Mouse (Mus musculus) forebrain, embryonic 15.5 days (tissue): ENCODE results near the gene Tlx1. TPM values are rescaled to one million over a fixed set of nuclear protein-coding genes. Genes with fewer than 3 reads are reported as not detected.

ENCODE experiments used
- ATAC-seq: fragments of 200-750 bp; cut with Nextera tagmentation; replicated peaks from 2 replicates; pipeline ENCODE4 v1.8.0; 2017; ENCODE audit warnings: mild to moderate bottlenecking, moderate TSS enrichment, moderate library complexity
- H3K27ac ChIP-seq: fragments of 300-500 bp; sonication (generic); replicated peaks from 2 replicates; pipeline ENCODE4 v1.5.1; 2015; ENCODE audit warnings: mild to moderate bottlenecking, inconsistent platforms
- H3K27me3 ChIP-seq: fragments of 300-500 bp; sonication (generic); 2 replicates; pipeline ENCODE4 v1.6.1; 2015; ENCODE audit warnings: inconsistent platforms
- H3K36me3 ChIP-seq: fragments of 300-500 bp; sonication (generic); 2 replicates; pipeline ENCODE4 v1.6.1; 2015; ENCODE audit warnings: mild to moderate bottlenecking, inconsistent platforms
- H3K4me1 ChIP-seq: fragments of 300-500 bp; sonication (generic); 2 replicates; pipeline ENCODE4 v1.6.1; 2015; ENCODE audit warnings: inconsistent platforms
- H3K4me2 ChIP-seq: fragments of 300-500 bp; sonication (generic); replicated peaks from 2 replicates; pipeline ENCODE4 v1.6.1; 2015; ENCODE audit warnings: mild to moderate bottlenecking, inconsistent platforms
- H3K4me3 ChIP-seq: fragments of 300-500 bp; sonication (generic); 2 replicates; pipeline ENCODE4 v1.5.1; 2015; ENCODE audit warnings: mild to moderate bottlenecking, inconsistent platforms
- H3K9ac ChIP-seq: fragments of 300-500 bp; sonication (generic); replicated peaks from 2 replicates; pipeline ENCODE4 v1.6.1; 2015; ENCODE audit warnings: mild to moderate bottlenecking, inconsistent platforms
- H3K9me3 ChIP-seq: fragments of 300-500 bp; sonication (generic); 2 replicates; pipeline ENCODE4 v1.6.1; 2016; ENCODE audit warnings: inconsistent platforms
- WGBS: fragments of 180-500 bp; shearing (Covaris S2); methylation state at CpG from one replicate; pipeline ENCODE4 v1.1.7; 2015; ENCODE audit warnings: mixed read lengths; 5-methylcytosine and 5-hydroxymethylcytosine counted together
- polyA plus RNA-seq: library from polyadenylated mRNA; unstranded; fragments of >200 nt; fragmentation: Nextera tagmentation; extraction: Ambion mirVana; gene quantifications from 2 replicates; pipeline ENCODE4 v1.2.1, GENCODE M21; 2015

Tlx1 gene
- polyA plus RNA-seq, 1 experiment from 2014 or later = not detected

GRCm38 (mm10) chr19:45160523-45160922 is 10.0 kb downstream of the Tlx1 start:
- Histone ChIP-seq H3K4me2 (no peak overlapping the region), H3K27ac (no peak overlapping the region), H3K36me3 (no peaks in the 10 kb centered on the region), H3K9ac (no peak overlapping the region), H3K4me3 (no peak overlapping the region), H3K9me3 (no peaks in the 10 kb centered on the region), H3K4me1 (no peaks in the 10 kb centered on the region), H3K27me3 (peaks cover 100% of the 10 kb centered on the region)
- 0% methylated on average over 5 of the region's 5 CpGs for whole genome bisulfite sequencing
- ATAC-seq = no peak

- H3K4me2 ChIP-seq = no peak overlapping the region
- no peaks in the 10 kb centered on the region for H3K4me1 ChIP-seq
- H3K9ac ChIP-seq = no peak overlapping the region
- WGBS = under 1% methylated on average over 12 of the region's 12 CpGs
- no peaks in the 10 kb centered on the region for H3K36me3 ChIP-seq
- no peak for ATAC-seq
- peaks cover 97% of the 10 kb centered on the region for H3K27me3 ChIP-seq
- H3K4me3 ChIP-seq = no peak overlapping the region
- H3K27ac ChIP-seq = no peak overlapping the region
- no peaks in the 10 kb centered on the region for H3K9me3 ChIP-seq
Measured at GRCm38 (mm10) chr19:45161093-45161492, 10.6 kb downstream of the Tlx1 start.

- H3K4me3 ChIP-seq = no peak overlapping the region
- H3K4me2 ChIP-seq = no peak overlapping the region
- H3K27ac ChIP-seq = no peak overlapping the region
- H3K4me1 ChIP-seq = no peaks in the 10 kb centered on the region
- H3K9me3 ChIP-seq = no peaks in the 10 kb centered on the region
- no peak for ATAC-seq
- 56% methylated on average over 7 of the region's 7 CpGs for WGBS
- H3K27me3 ChIP-seq = peaks cover 91% of the 10 kb centered on the region
- no peak overlapping the region for H3K9ac ChIP-seq
- H3K36me3 ChIP-seq = no peaks in the 10 kb centered on the region
Measured at GRCm38 (mm10) chr19:45162181-45162580, 11.7 kb downstream of the Tlx1 start.

- H3K4me1 ChIP-seq = no peaks in the 10 kb centered on the region
- WGBS = 3% methylated on average over 12 of the region's 12 CpGs
- no peak for ATAC-seq
- H3K9ac ChIP-seq = no peak overlapping the region
- no peaks in the 10 kb centered on the region for H3K36me3 ChIP-seq
- no peak overlapping the region for H3K27ac ChIP-seq
- no peaks in the 10 kb centered on the region for H3K9me3 ChIP-seq
- no peak overlapping the region for H3K4me3 ChIP-seq
- H3K4me2 ChIP-seq = no peak overlapping the region
- H3K27me3 ChIP-seq = peaks cover 91% of the 10 kb centered on the region
Measured at GRCm38 (mm10) chr19:45162871-45163270, 12.4 kb downstream of the Tlx1 start.

GRCm38 (mm10) chr19:45170451-45170850 is 20.0 kb downstream of the Tlx1 start:
- no peak for ATAC-seq
- no peaks in the 10 kb centered on the region for H3K4me1 ChIP-seq
- peaks cover 40% of the 10 kb centered on the region for H3K27me3 ChIP-seq
- WGBS = 78% methylated on average over 7 of the region's 7 CpGs
- H3K4me2 ChIP-seq = no peak overlapping the region
- H3K36me3 ChIP-seq = no peaks in the 10 kb centered on the region
- no peak overlapping the region for H3K9ac ChIP-seq
- no peak overlapping the region for H3K27ac ChIP-seq
- no peak overlapping the region for H3K4me3 ChIP-seq
- H3K9me3 ChIP-seq = no peaks in the 10 kb centered on the region

- Histone ChIP-seq H3K27ac (no peak overlapping the region), H3K4me3 (no peak overlapping the region), H3K4me2 (no peak overlapping the region), H3K36me3 (no peaks in the 10 kb centered on the region), H3K9ac (no peak overlapping the region), H3K4me1 (peaks cover 5% of the 10 kb centered on the region; the same call in 1 of the 2 replicates), H3K27me3 (peaks cover 20% of the 10 kb centered on the region), H3K9me3 (no peaks in the 10 kb centered on the region)
- no peak for ATAC-seq
- 61% methylated on average over 7 of the region's 7 CpGs for WGBS
Measured at GRCm38 (mm10) chr19:45174803-45175202, 24.3 kb downstream of the Tlx1 start.

- peaks cover 14% of the 10 kb centered on the region for H3K27me3 ChIP-seq
Measured at GRCm38 (mm10) chr19:45176269-45176668, 25.8 kb downstream of the Tlx1 start.

GRCm38 (mm10) chr19:45177004-45177737 is 26.7 kb downstream of the Tlx1 start:
- H3K27ac ChIP-seq = no peak overlapping the region
- H3K9me3 ChIP-seq = no peaks in the 10 kb centered on the region
- 19% methylated on average over 26 of the region's 26 CpGs for WGBS
- H3K27me3 ChIP-seq = peaks cover 14% of the 10 kb centered on the region
- no peaks in the 10 kb centered on the region for H3K36me3 ChIP-seq
- ATAC-seq = peak; percentile 73; the same call in 1 of the 2 replicates
- no peak overlapping the region for H3K9ac ChIP-seq
- H3K4me3 ChIP-seq = peak overlapping the region; percentile 6; the same call in 1 of the 2 replicates
- H3K4me2 ChIP-seq = peak overlapping the region; percentile 28; the same call in 1 of the 2 replicates
- H3K4me1 ChIP-seq = peaks cover 5% of the 10 kb centered on the region; the same call in 1 of the 2 replicates

More at GRCm38 (mm10) chr19:45176269-45176668, 25.8 kb downstream of the Tlx1 start:
- Histone ChIP-seq H3K4me3 (no peak overlapping the region), H3K9ac (no peak overlapping the region), H3K4me2 (no peak overlapping the region), H3K4me1 (peaks cover 5% of the 10 kb centered on the region; the same call in 1 of the 2 replicates), H3K36me3 (no peaks in the 10 kb centered on the region), H3K9me3 (no peaks in the 10 kb centered on the region), H3K27ac (no peak overlapping the region)
- no peak for ATAC-seq
- WGBS = 81% methylated on average over 8 of the region's 8 CpGs

- ATAC-seq = no peak
- 74% methylated on average over 4 of the region's 4 CpGs for WGBS
Measured at GRCm38 (mm10) chr19:45179451-45179850, 29.0 kb downstream of the Tlx1 start.

GRCm38 (mm10) chr19:45180447-45180846 is 30.0 kb downstream of the Tlx1 start:
- Histone ChIP-seq H3K27ac (no peak overlapping the region), H3K4me3 (no peak overlapping the region), H3K4me1 (peaks cover 5% of the 10 kb centered on the region; the same call in 1 of the 2 replicates), H3K36me3 (no peaks in the 10 kb centered on the region), H3K27me3 (peaks cover 6% of the 10 kb centered on the region; the same call in 1 of the 2 replicates), H3K9ac (no peak overlapping the region), H3K4me2 (no peak overlapping the region), H3K9me3 (no peaks in the 10 kb centered on the region)
- WGBS = 96% methylated on average over 5 of the region's 5 CpGs
- no peak for ATAC-seq

More at GRCm38 (mm10) chr19:45179451-45179850, 29.0 kb downstream of the Tlx1 start:
- H3K4me2 ChIP-seq = no peak overlapping the region
- H3K4me1 ChIP-seq = peaks cover 5% of the 10 kb centered on the region; the same call in 1 of the 2 replicates
- no peak overlapping the region for H3K4me3 ChIP-seq
- H3K9me3 ChIP-seq = no peaks in the 10 kb centered on the region
- H3K36me3 ChIP-seq = no peaks in the 10 kb centered on the region
- no peak overlapping the region for H3K27ac ChIP-seq
- H3K27me3 ChIP-seq = peaks cover 6% of the 10 kb centered on the region; the same call in 1 of the 2 replicates
- H3K9ac ChIP-seq = no peak overlapping the region

GRCm38 (mm10) chr19:45194651-45195050 is 44.2 kb downstream of the Tlx1 start:
- Histone ChIP-seq H3K4me2 (no peak overlapping the region), H3K9ac (no peak overlapping the region), H3K27me3 (no peaks in the 10 kb centered on the region), H3K36me3 (no peaks in the 10 kb centered on the region), H3K27ac (no peak overlapping the region), H3K4me3 (no peak overlapping the region), H3K9me3 (peaks cover 4% of the 10 kb centered on the region; the same call in 1 of the 2 replicates), H3K4me1 (no peaks in the 10 kb centered on the region)
- 47% methylated on average over 4 of the region's 4 CpGs for WGBS
- ATAC-seq = no peak

GRCm38 (mm10) chr19:45196967-45197366 is 46.5 kb downstream of the Tlx1 start:
- Histone ChIP-seq H3K27ac (no peak overlapping the region), H3K4me3 (no peak overlapping the region), H3K9ac (no peak overlapping the region), H3K4me2 (no peak overlapping the region), H3K36me3 (no peaks in the 10 kb centered on the region), H3K4me1 (no peaks in the 10 kb centered on the region), H3K27me3 (no peaks in the 10 kb centered on the region), H3K9me3 (peaks cover 4% of the 10 kb centered on the region; the same call in 1 of the 2 replicates)
- 92% methylated on average over 8 of the region's 8 CpGs for WGBS
- no peak for ATAC-seq
